Mouse (Mus musculus) ES-E14 (cell line): ENCODE data around the gene Chchd6. TPM values are rescaled to one million over a fixed set of nuclear protein-coding genes. Genes with fewer than 3 reads are reported as not detected.
A peak's percentile ranks its signal among the peaks of the same experiment; 100 is the strongest.

Experiments used
- DNase-seq: peaks from one replicate; pipeline ENCODE4 v3.0.0-alpha.2; 2013; ENCODE audit warnings: low read depth, low spot score
- H3K27ac ChIP-seq: 2 replicates; pipeline ENCODE4 v1.5.1; 2012; ENCODE audit warnings: low read depth, mild to moderate bottlenecking, low read length, moderate library complexity, mixed read lengths; ENCODE audit not compliant: poor library complexity, insufficient read depth, severe bottlenecking
- H3K36me3 ChIP-seq: 2 replicates; pipeline ENCODE4 v1.6.1; 2012; ENCODE audit warnings: mild to moderate bottlenecking, low read length, moderate library complexity, mixed read lengths; ENCODE audit not compliant: control insufficient read depth, poor library complexity, insufficient read depth, severe bottlenecking
- H3K4me1 ChIP-seq, 2 experiments: fragments of 150-350 bp in 1 of 2; sonication (generic) in 1 of 2; 2 replicates each; pipeline ENCODE4 v1.6.1; 2012; ENCODE audit warnings: low read length in 2 of 2, mild to moderate bottlenecking in 1 of 2, mixed read lengths in 1 of 2; ENCODE audit not compliant: control insufficient read depth in 2 of 2, insufficient read depth in 2 of 2, poor library complexity in 1 of 2
- H3K4me3 ChIP-seq, 2 experiments: fragments of 150-350 bp in 1 of 2; sonication (generic) in 1 of 2; 2 replicates each; pipeline ENCODE4 v1.5.1; 2012; ENCODE audit warnings: low read length in 2 of 2, low read depth in 1 of 2, mild to moderate bottlenecking in 1 of 2, mixed read lengths in 1 of 2; ENCODE audit not compliant: insufficient read depth in 1 of 2, poor library complexity in 1 of 2, severe bottlenecking in 1 of 2
- H3K9ac ChIP-seq: 2 replicates; pipeline ENCODE4 v1.6.1; 2012; ENCODE audit warnings: low read depth, mild to moderate bottlenecking, low read length, mixed read lengths; ENCODE audit not compliant: poor library complexity, insufficient read depth, severe bottlenecking
- H3K9me3 ChIP-seq: fragments of 150-350 bp; sonication (generic); 2 replicates; pipeline ENCODE4 v1.6.1; 2012; ENCODE audit warnings: low read depth, mild to moderate bottlenecking, low read length; ENCODE audit not compliant: control insufficient read depth, insufficient read depth
- CHD2 ChIP-seq: IDR thresholded peaks from 2 replicates; pipeline ENCODE4 v1.6.1; 2014; ENCODE audit warnings: mild to moderate bottlenecking, low read depth, low read length, inconsistent platforms
- HCFC1 ChIP-seq: IDR thresholded peaks from 2 replicates; pipeline ENCODE4 v1.6.1; 2012; ENCODE audit warnings: low read length, inconsistent platforms, borderline replicate concordance; ENCODE audit not compliant: insufficient read depth
- MAFK ChIP-seq: IDR thresholded peaks from 2 replicates; pipeline ENCODE4 v1.6.1; 2014; ENCODE audit warnings: mild to moderate bottlenecking, low read depth, low read length, inconsistent platforms; ENCODE audit not compliant: insufficient read depth
- ZC3H11A ChIP-seq: IDR thresholded peaks from 2 replicates; pipeline ENCODE4 v1.6.1; 2012; ENCODE audit warnings: low read depth, mild to moderate bottlenecking, inconsistent platforms, low read length, borderline replicate concordance
- ZNF384 ChIP-seq: IDR thresholded peaks from 2 replicates; pipeline ENCODE4 v1.6.1; 2012; ENCODE audit warnings: low read depth, low read length, inconsistent platforms
- in situ Hi-C, 2 experiments: fragments of 600-800 bp; cut with MboI; formaldehyde crosslinking; loops; one replicate each; pipeline ENCODE4 v1.15.1; 2025; ENCODE audit warnings: low sequenced_read_pairs in 2 of 2, inconsistent platforms in 1 of 2; ENCODE audit not compliant: unreplicated experiment in 2 of 2
- total RNA-seq: library from RNA; depleted of rRNA; stranded (reverse); fragments of 300-350 nt; gene quantifications from 2 replicates; pipeline ENCODE4 v1.2.3, GENCODE M21; 2012

Gene Chchd6
- total RNA-seq, 1 experiment, result 28.0 TPM

- Histone ChIP-seq H3K9me3 (no peaks in the 10 kb centered on the region), H3K9ac (no peak overlapping the region), H3K4me3 (no peak overlapping the region), H3K36me3 (no peaks in the 10 kb centered on the region), H3K27ac (no peak overlapping the region), H3K4me1 (no peaks in the 10 kb centered on the region)
- no peak for TF ChIP-seq ZC3H11A
- no peak for TF ChIP-seq MAFK
- no peak for TF ChIP-seq HCFC1
- no peak for TF ChIP-seq ZNF384
- TF ChIP-seq CHD2, result no peak
- no peak for DNase-seq
- in situ Hi-C loops, result no loop called here
Observed at GRCm38 (mm10) chr6:89637977-89638376, 42.5 kb upstream of the Chchd6 start.

GRCm38 (mm10) chr6:89634400-89634799 is 38.9 kb upstream of the Chchd6 start:
- Histone ChIP-seq H3K27ac (no peak overlapping the region), H3K4me3 (no peak overlapping the region), H3K4me1 (no peaks in the 10 kb centered on the region), H3K9me3 (no peaks in the 10 kb centered on the region), H3K9ac (no peak overlapping the region), H3K36me3 (no peaks in the 10 kb centered on the region)
- in situ Hi-C loops, result no loop called here
- no peak for DNase-seq
- TF ChIP-seq HCFC1 (no peak), CHD2 (no peak), MAFK (no peak), ZNF384 (no peak), ZC3H11A (no peak)

GRCm38 (mm10) chr6:89633115-89633514 is 37.7 kb upstream of the Chchd6 start:
- Histone ChIP-seq H3K4me3 (no peak overlapping the region), H3K4me1 (no peaks in the 10 kb centered on the region), H3K27ac (no peak overlapping the region), H3K9ac (no peak overlapping the region), H3K36me3 (no peaks in the 10 kb centered on the region), H3K9me3 (no peaks in the 10 kb centered on the region)
- no peak for DNase-seq
- in situ Hi-C loops, result no loop called here
- no peak for TF ChIP-seq CHD2
- TF ChIP-seq MAFK, result no peak
- TF ChIP-seq ZNF384, result no peak
- no peak for TF ChIP-seq HCFC1
- no peak for TF ChIP-seq ZC3H11A

- H3K4me1 ChIP-seq, result no peaks in the 10 kb centered on the region
- no peak overlapping the region for H3K4me3 ChIP-seq
- TF ChIP-seq ZNF384, result no peak
- TF ChIP-seq MAFK, result peak; percentile 50; the same call in 1 of the 2 replicates
- TF ChIP-seq HCFC1, result no peak
- no peak for TF ChIP-seq CHD2
- peak; percentile 82 for TF ChIP-seq ZC3H11A
- no peak overlapping the region for H3K9ac ChIP-seq
- H3K36me3 ChIP-seq, result no peaks in the 10 kb centered on the region
- no peak overlapping the region for H3K27ac ChIP-seq
- peak; percentile 78 for DNase-seq
- in situ Hi-C loops, result no loop called here
- H3K9me3 ChIP-seq, result no peaks in the 10 kb centered on the region
Observed at GRCm38 (mm10) chr6:89631809-89632562, 36.5 kb upstream of the Chchd6 start.
